8 mouse cellular contexts compared by ENCODE assay signal in the genomic region with DNA sequence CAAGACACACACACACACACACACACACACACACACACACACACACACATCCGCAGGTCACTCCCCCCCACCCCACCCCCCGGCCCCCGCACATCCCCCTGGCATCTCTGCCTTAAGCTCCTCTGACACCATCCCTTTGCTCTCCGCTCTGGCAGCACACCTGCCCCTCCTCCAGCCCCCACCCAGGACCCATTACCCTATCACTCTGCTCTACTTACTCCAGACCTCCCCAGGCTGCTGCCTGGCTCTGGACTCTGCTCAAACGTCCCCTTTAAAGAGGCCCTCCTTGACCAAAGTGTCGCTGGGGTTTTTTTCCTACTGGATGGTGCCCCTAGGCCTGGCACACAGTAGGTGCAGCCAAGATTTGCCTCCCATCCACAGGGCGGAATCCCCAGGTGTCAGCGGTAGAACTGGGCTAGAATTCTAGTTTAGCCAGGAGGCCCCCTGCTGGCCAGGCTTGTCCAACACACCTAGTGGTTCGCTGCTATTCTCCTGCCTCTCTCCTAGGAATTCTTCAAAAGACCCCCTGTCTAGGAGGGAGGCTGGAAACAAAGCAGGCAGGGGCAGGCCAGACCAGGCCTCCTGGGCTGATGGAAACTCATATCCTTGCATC. TPM values are rescaled to one million over a fixed set of nuclear protein-coding genes. Genes with fewer than 3 reads are reported as not detected.
A peak's percentile ranks its signal among the peaks of the same experiment; 100 is the strongest.
DNase-seq lines count a peak whose midpoint lies in the region; ATAC-seq lines count a peak whose summit lies in the region.

No protein-coding gene starts in this region.

- H3K9me3 ChIP-seq in forebrain, embryonic 15.5 days, result no peaks in the 10 kb centered on the region
- H3K9me3 ChIP-seq in hindbrain, embryonic 14.5 days (ENCODE audit: control insufficient read depth, low read length), result no peaks in the 10 kb centered on the region
- H3K9me3 ChIP-seq in limb, embryonic 13.5 days, result no peaks in the 10 kb centered on the region

- no peak overlapping the region for H3K4me2 ChIP-seq in forebrain, embryonic 15.5 days (replicated peaks)
- no peak overlapping the region for H3K4me2 ChIP-seq in hindbrain, embryonic 14.5 days (replicated peaks)
- H3K4me2 ChIP-seq in limb, embryonic 13.5 days (replicated peaks), result no peak overlapping the region

- H3K4me1 ChIP-seq in forebrain, embryonic 15.5 days, result no peaks in the 10 kb centered on the region
- no peaks in the 10 kb centered on the region for H3K4me1 ChIP-seq in hindbrain, embryonic 14.5 days (replicated peaks; ENCODE audit: control insufficient read depth, insufficient read depth, low read length)
- H3K4me1 ChIP-seq in limb, embryonic 13.5 days, result peaks cover 21% of the 10 kb centered on the region

- H3K27me3 ChIP-seq in forebrain, embryonic 15.5 days, result no peaks in the 10 kb centered on the region
- no peaks in the 10 kb centered on the region for H3K27me3 ChIP-seq in hindbrain, embryonic 14.5 days (ENCODE audit: control insufficient read depth, insufficient read depth, low read length)
- no peaks in the 10 kb centered on the region for H3K27me3 ChIP-seq in limb, embryonic 13.5 days

- no peak overlapping the region for H3K27ac ChIP-seq in forebrain, embryonic 15.5 days (replicated peaks)
- H3K27ac ChIP-seq in hindbrain, embryonic 14.5 days, result no peak overlapping the region
- H3K27ac ChIP-seq in limb, embryonic 13.5 days, result no peak overlapping the region

- 0 out of 2 replicates have a peak, but pooled peaks have one; percentile 37 for ATAC-seq in cerebellum, adult (ENCODE audit: insufficient number of reproducible peaks, low FRiP score, low TSS enrichment)
- ATAC-seq in forebrain, embryonic 15.5 days (replicated peaks), result peak; percentile 45
- peak; percentile 34 for ATAC-seq in hindbrain, embryonic 14.5 days (ENCODE audit: low FRiP score)
- ATAC-seq in limb, embryonic 13.5 days (ENCODE audit: low FRiP score, low read depth), result peak; percentile 12; the same call in 1 of the 2 replicates
- peak; percentile 15; the same call in 1 of the 2 replicates for ATAC-seq in monocyte, adult 5-6 weeks (replicated peaks; ENCODE audit: insufficient number of reproducible peaks, low FRiP score, low TSS enrichment, poor library complexity, severe bottlenecking)

- DNase-seq in urinary bladder, postnatal 25 days (ENCODE audit: low spot score), result peak; percentile 73
- no peak for DNase-seq in urinary bladder, postnatal 10 days (ENCODE audit: low spot score)
- peak; percentile 67 for DNase-seq in hindbrain, embryonic 14.5 days (ENCODE audit: low spot score)
- peak; percentile 71 for DNase-seq in thymus, postnatal 0 days (ENCODE audit: low spot score)

- no peak overlapping the region for H3K9ac ChIP-seq in forebrain, embryonic 15.5 days (replicated peaks)
- no peak overlapping the region for H3K9ac ChIP-seq in hindbrain, embryonic 14.5 days
- H3K9ac ChIP-seq in limb, embryonic 13.5 days, result no peak overlapping the region

- H3K4me3 ChIP-seq in forebrain, embryonic 15.5 days, result no peak overlapping the region
- H3K4me3 ChIP-seq in hindbrain, embryonic 14.5 days (replicated peaks; ENCODE audit: low read length), result no peak overlapping the region
- no peak overlapping the region for H3K4me3 ChIP-seq in limb, embryonic 13.5 days

- WGBS in forebrain, embryonic 15.5 days, result 27% methylated on average over 9 of the region's 9 CpGs
- 25% methylated on average over 9 of the region's 9 CpGs for WGBS in hindbrain, embryonic 14.5 days
- 23% methylated on average over 8 of the region's 9 CpGs for WGBS in limb, embryonic 13.5 days

- no peaks in the 10 kb centered on the region for H3K36me3 ChIP-seq in forebrain, embryonic 15.5 days
- no peaks in the 10 kb centered on the region for H3K36me3 ChIP-seq in hindbrain, embryonic 14.5 days (replicated peaks; ENCODE audit: control insufficient read depth, insufficient read depth)
- H3K36me3 ChIP-seq in limb, embryonic 13.5 days, result no peaks in the 10 kb centered on the region

RNA-seq across cellular contexts. Expression of gene Plxnd1, which starts 12.9 kb away (rescaled TPM):
- 13.5 and 21.4 TPM in 2 replicates for polyA plus RNA-seq in forebrain, embryonic 15.5 days (2015; fragmentation: Nextera tagmentation; extraction: Ambion mirVana)
- 11.6 and 14.7 TPM in 2 replicates for polyA plus RNA-seq in hindbrain, embryonic 14.5 days (2014; fragmentation: Nextera tagmentation; extraction: Ambion mirVana)
- polyA plus RNA-seq in limb, embryonic 13.5 days (2015; fragmentation: Nextera tagmentation; extraction: Ambion mirVana), result 27.6 and 30.0 TPM in 2 replicates
- total RNA-seq in monocyte, adult 5-6 weeks (2017), result 8.2 to 17.6 TPM (median 17.6 TPM) in 3 replicates
- 45.4 and 47.4 TPM in 2 replicates for polyA plus RNA-seq in thymus, postnatal 0 days (2015; fragmentation: Nextera tagmentation; extraction: Ambion mirVana)
